Mouse (Mus musculus): Measurements from ENCODE around the gene Rai1. TPM values are rescaled to one million over a fixed set of nuclear protein-coding genes. Genes with fewer than 3 reads are reported as not detected.

Gene Rai1
- total and polyA plus RNA-seq, 3 experiments: 6.6 to 22.6 (median 15.4) TPM

DNA sequence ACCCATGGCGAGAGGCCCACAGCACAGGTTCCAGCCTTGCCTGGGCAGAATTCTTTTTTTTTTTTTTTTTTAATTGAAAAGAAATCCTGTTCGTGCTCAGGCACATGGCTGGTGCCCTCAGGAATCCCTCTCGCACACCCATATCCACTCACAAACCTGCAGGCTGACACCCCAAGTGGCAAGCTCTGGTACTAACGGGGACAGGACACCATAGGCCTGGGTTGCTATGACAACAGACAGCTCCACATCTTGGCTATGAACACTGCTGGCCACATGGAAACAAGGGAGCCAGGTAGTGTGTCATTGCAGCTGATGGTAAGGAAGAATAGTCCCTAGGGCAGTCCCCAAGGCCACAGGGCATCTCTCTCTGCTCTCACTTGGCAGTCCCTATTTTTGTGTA is 15.9 kb upstream of the Rai1 start:
- no peaks in the 10 kb centered on the region for H3K79me2 ChIP-seq (replicated peaks; ENCODE audit: control insufficient read depth, extremely low read depth, insufficient read depth, poor library complexity, severe bottlenecking)
- TF ChIP-seq JUND (conservative IDR thresholded peaks at IDR 0.05; ENCODE audit: low read depth, low read length) (no peak), CTCF (conservative IDR thresholded peaks at IDR 0.05 in 1 of 2, IDR thresholded peaks at IDR 0.05 in 1 of 2; ENCODE audit: low read depth in 2 of 2, low read length in 2 of 2) (peak in 1 of 2 experiments; percentile 35; a peak in 1 of 4 replicates), TCF12 (IDR thresholded peaks at IDR 0.05; ENCODE audit: low read depth, low read length) (no peak)
- H3K4me1 ChIP-seq (ENCODE audit: control insufficient read depth in 1 of 2, insufficient read depth in 2 of 2): peaks cover 3 to 14% of the 10 kb centered on the region in 2 experiments; a peak in 2 of 4 replicates
- H3K4me3 ChIP-seq (replicated peaks in 1 of 3; ENCODE audit: low read depth in 2 of 3, low read length in 2 of 3, poor library complexity in 1 of 3): no peak overlapping the region
- H3K9me3 ChIP-seq (replicated peaks; ENCODE audit: low read length): peaks cover 2% of the 10 kb centered on the region
- peak; percentile 61 for DNase-seq (ENCODE audit: extremely low read depth)
- H3K9ac ChIP-seq (ENCODE audit: insufficient read depth, low read depth): no peak overlapping the region
- in situ Hi-C loops (cut with MboI; ENCODE audit: low pct_ligation_motif_present, low pct_unique_long_range_greater_than_20kb, low sequenced_read_pairs) (loop anchor here (25.0 kb wide), 1 partner anchor 323 kb away; the partner anchor contains the start of genes Atpaf2 and Gid4), dilution Hi-C loops (cut with MboI; ENCODE audit: extremely low pct_ligation_motif_present, extremely low pct_unique_long_range_greater_than_20kb, low sequenced_read_pairs) (no loop called here)
- H3K27ac ChIP-seq (ENCODE audit: insufficient read depth, low read depth): no peak overlapping the region
- peaks cover under 1% of the 10 kb centered on the region for H3K27me3 ChIP-seq (replicated peaks)
- H3K4me2 ChIP-seq (ENCODE audit: insufficient read depth, low read depth, poor library complexity, severe bottlenecking): no peak overlapping the region
- no peaks in the 10 kb centered on the region for H3K36me3 ChIP-seq (replicated peaks in 1 of 2; ENCODE audit: control insufficient read depth in 1 of 2, insufficient read depth in 1 of 2, low read length in 1 of 2)

DNA sequence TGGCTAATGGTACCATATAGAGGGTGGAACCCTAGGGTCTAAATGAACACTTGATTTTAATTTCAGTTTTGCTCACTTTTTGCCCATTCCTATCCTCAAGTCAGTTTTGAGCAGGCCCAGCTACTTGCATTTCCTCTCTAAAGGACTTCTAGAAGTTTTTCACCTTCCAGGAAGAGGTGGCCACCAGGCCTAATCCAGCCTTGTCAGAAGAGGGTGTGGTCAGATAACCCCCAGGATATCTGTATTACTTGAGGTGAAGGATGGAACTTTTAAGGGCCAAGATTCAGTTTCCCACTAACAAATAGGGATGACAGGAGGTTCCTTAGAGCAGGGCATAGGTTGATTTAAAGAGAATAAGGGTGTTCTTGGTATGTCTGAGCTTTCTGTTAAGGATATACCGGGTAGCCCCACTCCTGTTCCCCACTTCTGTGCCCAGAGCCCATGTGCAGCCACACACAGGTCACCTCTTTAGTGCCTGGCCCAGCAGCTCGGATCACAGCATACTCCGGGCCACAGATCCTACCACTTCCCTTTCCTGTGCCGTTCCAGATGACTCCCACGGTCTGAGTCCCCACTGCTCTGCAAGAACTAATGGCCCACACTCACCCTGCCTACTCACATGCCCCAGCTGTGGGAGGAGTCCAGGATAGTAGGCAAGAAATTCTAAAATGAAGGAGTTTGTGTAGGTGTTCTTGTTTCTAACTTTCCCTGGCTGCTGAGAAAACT is 14.0 kb upstream of the Rai1 start:
- H3K4me2 ChIP-seq (ENCODE audit: insufficient read depth, low read depth, poor library complexity, severe bottlenecking): no peak overlapping the region

DNA sequence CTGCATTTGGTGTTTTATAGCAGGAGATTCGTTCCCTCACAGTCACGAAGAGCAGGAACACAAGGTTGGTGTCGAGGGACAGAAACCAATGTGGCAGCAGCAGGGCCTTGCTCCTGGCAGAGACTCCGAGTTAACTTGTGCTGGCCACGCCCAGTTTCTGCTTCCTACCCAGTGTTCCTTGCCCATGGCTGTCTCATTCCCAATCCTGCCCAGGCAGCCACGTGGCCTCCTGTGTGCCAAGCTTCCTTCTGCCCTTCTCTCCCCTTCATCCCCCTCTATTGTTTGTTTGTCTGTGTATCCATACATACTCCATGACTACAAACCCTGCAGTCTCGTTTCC is 13.4 kb upstream of the Rai1 start:
- Histone ChIP-seq H3K79me2 (replicated peaks; ENCODE audit: control insufficient read depth, extremely low read depth, insufficient read depth, poor library complexity, severe bottlenecking) (no peaks in the 10 kb centered on the region), H3K4me2 (ENCODE audit: insufficient read depth, low read depth, poor library complexity, severe bottlenecking) (no peak overlapping the region), H3K9me3 (replicated peaks; ENCODE audit: low read length) (no peaks in the 10 kb centered on the region), H3K9ac (ENCODE audit: insufficient read depth, low read depth) (no peak overlapping the region), H3K4me1 (ENCODE audit: control insufficient read depth in 1 of 2, insufficient read depth in 2 of 2) (peaks cover 3 to 4% of the 10 kb centered on the region in 2 experiments; a peak in 1 of 4 replicates), H3K36me3 (replicated peaks in 1 of 2; ENCODE audit: control insufficient read depth in 1 of 2, insufficient read depth in 1 of 2, low read length in 1 of 2) (no peaks in the 10 kb centered on the region), H3K27ac (ENCODE audit: insufficient read depth, low read depth) (no peak overlapping the region), H3K27me3 (replicated peaks) (peaks cover 3% of the 10 kb centered on the region), H3K4me3 (replicated peaks in 1 of 3; ENCODE audit: low read depth in 2 of 3, low read length in 2 of 3, poor library complexity in 1 of 3) (no peak overlapping the region)
- dilution Hi-C loops (cut with MboI; ENCODE audit: extremely low pct_ligation_motif_present, extremely low pct_unique_long_range_greater_than_20kb, low sequenced_read_pairs) (no loop called here), in situ Hi-C loops (cut with MboI; ENCODE audit: low pct_ligation_motif_present, low pct_unique_long_range_greater_than_20kb, low sequenced_read_pairs) (loop anchor here (25.0 kb wide), 1 partner anchor 321 kb away; the partner anchor contains the start of genes Atpaf2 and Gid4)
- no peak for DNase-seq (ENCODE audit: extremely low read depth)
- TF ChIP-seq MEF2A (IDR thresholded peaks at IDR 0.05; ENCODE audit: borderline replicate concordance, low read depth, low read length) (no peak), MYC (IDR thresholded peaks at IDR 0.05; ENCODE audit: low read depth, low read length) (no peak), ZC3H11A (IDR thresholded peaks at IDR 0.05; ENCODE audit: low read depth, low read length) (no peak), RCOR1 (conservative IDR thresholded peaks at IDR 0.05; ENCODE audit: low read depth, low read length) (no peak), PAX5 (IDR thresholded peaks at IDR 0.05; ENCODE audit: low read length) (no peak), GABPA (IDR thresholded peaks at IDR 0.05; ENCODE audit: insufficient replicate concordance, low read depth, low read length) (no peak), SIN3A (IDR thresholded peaks at IDR 0.05; ENCODE audit: low read length) (no peak), MXI1 (IDR thresholded peaks at IDR 0.05; ENCODE audit: low read depth, low read length) (no peak), USF1 (IDR thresholded peaks at IDR 0.05; ENCODE audit: low read depth, low read length) (no peak), MAX (IDR thresholded peaks at IDR 0.05; ENCODE audit: low read length) (no peak), POLR2A (IDR thresholded peaks at IDR 0.05; ENCODE audit: low read depth, low read length) (no peak), ELF1 (IDR thresholded peaks at IDR 0.05; ENCODE audit: low read depth, low read length) (no peak), BHLHE40 (IDR thresholded peaks at IDR 0.05; ENCODE audit: low read depth, low read length) (no peak), EP300 (IDR thresholded peaks at IDR 0.05; ENCODE audit: low read length) (no peak)

More for the DNA sequence above, 14.0 kb upstream of the Rai1 start:
- H3K4me3 ChIP-seq (replicated peaks in 1 of 3; ENCODE audit: low read depth in 2 of 3, low read length in 2 of 3, poor library complexity in 1 of 3): no peak overlapping the region
- DNase-seq (ENCODE audit: extremely low read depth): no peak
- H3K9ac ChIP-seq (ENCODE audit: insufficient read depth, low read depth): no peak overlapping the region
- no peak overlapping the region for H3K27ac ChIP-seq (ENCODE audit: insufficient read depth, low read depth)
- TF ChIP-seq MAFK (IDR thresholded peaks at IDR 0.05; ENCODE audit: insufficient replicate concordance, low read length) (no peak), GABPA (IDR thresholded peaks at IDR 0.05; ENCODE audit: insufficient replicate concordance, low read depth, low read length) (no peak), PAX5 (IDR thresholded peaks at IDR 0.05; ENCODE audit: low read length) (no peak), ZMIZ1 (IDR thresholded peaks at IDR 0.05; ENCODE audit: low read depth, low read length) (no peak), MAX (IDR thresholded peaks at IDR 0.05; ENCODE audit: low read length) (no peak), ETS1 (conservative IDR thresholded peaks at IDR 0.05; ENCODE audit: low read depth, low read length) (no peak), MAZ (IDR thresholded peaks at IDR 0.05; ENCODE audit: low read depth, low read length) (no peak), POLR2AphosphoS2 (IDR thresholded peaks at IDR 0.05; ENCODE audit: low read depth, low read length) (no peak), KAT2A (IDR thresholded peaks at IDR 0.05; ENCODE audit: insufficient replicate concordance, low read length) (no peak), UBTF (IDR thresholded peaks at IDR 0.05; ENCODE audit: low read depth, low read length) (no peak), IRF4 (IDR thresholded peaks at IDR 0.05; ENCODE audit: low read depth, low read length) (no peak), CHD1 (IDR thresholded peaks at IDR 0.05; ENCODE audit: low read depth, low read length) (no peak), CHD2 (IDR thresholded peaks at IDR 0.05; ENCODE audit: low read length) (no peak), ZC3H11A (IDR thresholded peaks at IDR 0.05; ENCODE audit: low read depth, low read length) (no peak), JUND (conservative IDR thresholded peaks at IDR 0.05; ENCODE audit: low read depth, low read length) (no peak), ZNF384 (IDR thresholded peaks at IDR 0.05; ENCODE audit: low read depth, low read length) (no peak), TCF12 (IDR thresholded peaks at IDR 0.05; ENCODE audit: low read depth, low read length) (no peak), E2F4 (IDR thresholded peaks at IDR 0.05; ENCODE audit: insufficient replicate concordance, low read depth, low read length) (no peak), BHLHE40 (IDR thresholded peaks at IDR 0.05; ENCODE audit: low read depth, low read length) (no peak)
- dilution Hi-C loops (cut with MboI; ENCODE audit: extremely low pct_ligation_motif_present, extremely low pct_unique_long_range_greater_than_20kb, low sequenced_read_pairs) (no loop called here), in situ Hi-C loops (cut with MboI; ENCODE audit: low pct_ligation_motif_present, low pct_unique_long_range_greater_than_20kb, low sequenced_read_pairs) (loop anchor here (25.0 kb wide), 1 partner anchor 321 kb away; the partner anchor contains the start of genes Atpaf2 and Gid4)
- H3K27me3 ChIP-seq (replicated peaks): peaks cover 3% of the 10 kb centered on the region
- no peaks in the 10 kb centered on the region for H3K36me3 ChIP-seq (replicated peaks in 1 of 2; ENCODE audit: control insufficient read depth in 1 of 2, insufficient read depth in 1 of 2, low read length in 1 of 2)
- H3K4me1 ChIP-seq (ENCODE audit: control insufficient read depth in 1 of 2, insufficient read depth in 2 of 2): peaks cover 3 to 4% of the 10 kb centered on the region in 2 experiments; a peak in 1 of 4 replicates
- H3K9me3 ChIP-seq (replicated peaks; ENCODE audit: low read length): peaks cover 2% of the 10 kb centered on the region
- H3K79me2 ChIP-seq (replicated peaks; ENCODE audit: control insufficient read depth, extremely low read depth, insufficient read depth, poor library complexity, severe bottlenecking): no peaks in the 10 kb centered on the region

Measured in CH12.LX (cell line).